Mouse (Mus musculus) lung, postnatal 0 days (tissue): ENCODE data around the gene Klk8. TPM values are rescaled to one million over a fixed set of nuclear protein-coding genes. Genes with fewer than 3 reads are reported as not detected.

ENCODE experiments used
- ATAC-seq: fragments of 200-750 bp; cut with Nextera tagmentation; 2 replicates; pipeline ENCODE4 v1.8.0; 2017; ENCODE audit warnings: moderate library complexity
- DNase-seq: peaks from one replicate; pipeline ENCODE4 v3.0.0-alpha.2; 2016; ENCODE audit warnings: low spot score
- H3K27ac ChIP-seq: fragments of 300-500 bp; sonication (generic); 2 replicates; pipeline ENCODE4 v1.5.1; 2014; ENCODE audit warnings: antibody characterized with exemption, mild to moderate bottlenecking, low read length, mixed read lengths
- H3K27me3 ChIP-seq: fragments of 300-500 bp; sonication (generic); replicated peaks from 2 replicates; pipeline ENCODE4 v1.6.1; 2014; ENCODE audit warnings: low read length, mixed read lengths; ENCODE audit not compliant: insufficient read depth
- H3K36me3 ChIP-seq: fragments of 300-500 bp; sonication (generic); 2 replicates; pipeline ENCODE4 v1.6.1; 2014; ENCODE audit warnings: low read length, mixed read lengths; ENCODE audit not compliant: insufficient read depth
- H3K4me1 ChIP-seq: fragments of 300-500 bp; sonication (generic); 2 replicates; pipeline ENCODE4 v1.6.1; 2014; ENCODE audit warnings: antibody characterized with exemption, low read depth, low read length, mixed read lengths; ENCODE audit not compliant: insufficient read depth
- H3K4me2 ChIP-seq: fragments of 300-500 bp; sonication (generic); replicated peaks from 2 replicates; pipeline ENCODE4 v1.6.1; 2014; ENCODE audit warnings: low read depth, mild to moderate bottlenecking, low read length, moderate library complexity, mixed read lengths
- H3K4me3 ChIP-seq: fragments of 300-500 bp; sonication (generic); 2 replicates; pipeline ENCODE4 v1.5.1; 2014; ENCODE audit warnings: low read depth, low read length
- H3K9ac ChIP-seq: fragments of 300-500 bp; sonication (generic); replicated peaks from 2 replicates; pipeline ENCODE4 v1.6.1; 2014; ENCODE audit warnings: low read depth, mild to moderate bottlenecking
- H3K9me3 ChIP-seq: fragments of 300-500 bp; sonication (generic); 2 replicates; pipeline ENCODE4 v1.6.1; 2016; ENCODE audit warnings: low read length, mixed read lengths
- CTCF ChIP-seq: IDR thresholded peaks from 2 replicates; pipeline ENCODE4 v1.5.1; 2016; ENCODE audit warnings: antibody characterized with exemption, mild to moderate bottlenecking
- EP300 ChIP-seq: IDR thresholded peaks from 2 replicates; pipeline ENCODE4 v1.6.1; 2016; ENCODE audit warnings: antibody characterized with exemption, mild to moderate bottlenecking, control low read depth
- WGBS: fragments of 180-500 bp; shearing (Covaris S2); extraction: QIAGEN DNeasy Blood & Tissue Kit; methylation state at CpG from one replicate; pipeline ENCODE4 v1.1.7; 2014; 5-methylcytosine and 5-hydroxymethylcytosine counted together
- polyA plus RNA-seq: library from polyadenylated mRNA; unstranded; fragments of >200 nt; fragmentation: Nextera tagmentation; extraction: Ambion mirVana; gene quantifications from 2 replicates; pipeline ENCODE4 v1.2.1, GENCODE M21; 2015

Klk8 gene
- polyA plus RNA-seq, 1 experiment from 2014 or later: 47.1 TPM

- peak; percentile 51 for TF ChIP-seq CTCF
- no peak for TF ChIP-seq EP300
- 81% methylated on average over 1 of the region's 1 CpGs for WGBS
- Histone ChIP-seq H3K27ac (no peak overlapping the region), H3K27me3 (no peaks in the 10 kb centered on the region), H3K4me3 (no peak overlapping the region), H3K4me1 (peaks cover 2% of the 10 kb centered on the region; the same call in 1 of the 2 replicates), H3K9me3 (no peaks in the 10 kb centered on the region), H3K36me3 (no peaks in the 10 kb centered on the region), H3K4me2 (no peak overlapping the region), H3K9ac (no peak overlapping the region)
- ATAC-seq: no peak
- peak; percentile 40 for DNase-seq
These were observed 12.1 kb upstream of the Klk8 start for GRCm38 (mm10) chr7:43785286-43785685.

DNA sequence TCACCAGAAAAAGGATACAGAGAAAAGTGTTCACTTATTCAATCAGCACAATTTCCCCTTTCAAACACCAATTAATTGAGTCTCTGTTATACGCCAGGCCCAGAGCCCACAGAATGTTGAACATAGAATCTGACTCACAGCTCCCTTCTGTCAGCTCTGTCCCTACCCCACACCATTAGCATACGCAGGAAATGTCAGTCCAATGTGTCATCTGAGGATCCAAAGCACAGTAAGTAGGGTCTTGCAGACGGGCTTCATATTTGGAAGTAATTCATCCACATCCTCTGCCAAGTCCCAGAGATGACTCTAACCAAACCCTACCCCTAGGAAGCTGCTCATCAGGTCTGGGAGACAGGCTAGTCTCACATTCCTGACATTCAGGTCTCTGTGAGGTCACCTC, 9.3 kb upstream of the Klk8 start:
- H3K36me3 ChIP-seq: no peaks in the 10 kb centered on the region
- H3K9me3 ChIP-seq: no peaks in the 10 kb centered on the region
- TF ChIP-seq EP300: no peak
- TF ChIP-seq CTCF: no peak
- H3K27ac ChIP-seq: no peak overlapping the region
- H3K4me1 ChIP-seq: no peaks in the 10 kb centered on the region
- 54% methylated on average over 3 of the region's 3 CpGs for WGBS
- DNase-seq (no peak), ATAC-seq (no peak)
- no peaks in the 10 kb centered on the region for H3K27me3 ChIP-seq
- H3K4me3 ChIP-seq: no peak overlapping the region
- H3K9ac ChIP-seq: no peak overlapping the region
- no peak overlapping the region for H3K4me2 ChIP-seq

DNA sequence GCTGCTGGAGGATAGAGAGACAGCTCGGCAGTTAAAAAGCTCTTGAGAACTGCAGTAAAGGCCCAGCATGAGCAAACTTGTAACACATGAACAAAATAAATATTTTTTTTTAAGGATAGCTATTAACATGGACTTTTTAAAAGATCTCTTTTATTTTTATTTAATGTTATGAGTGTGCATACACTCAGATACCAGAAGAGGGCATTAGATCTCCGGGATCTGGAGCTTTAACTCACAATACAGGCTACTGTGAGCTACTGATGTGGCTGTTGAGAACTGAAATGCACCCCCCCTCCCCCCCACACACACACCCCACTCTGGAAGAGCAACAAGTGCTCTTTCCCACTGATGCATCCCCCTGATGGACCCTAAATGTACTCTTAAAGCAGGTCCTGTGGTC, 8.1 kb upstream of the Klk8 start:
- Histone ChIP-seq H3K9me3 (no peaks in the 10 kb centered on the region), H3K36me3 (no peaks in the 10 kb centered on the region), H3K4me2 (no peak overlapping the region), H3K4me3 (no peak overlapping the region), H3K27ac (no peak overlapping the region), H3K9ac (no peak overlapping the region), H3K4me1 (no peaks in the 10 kb centered on the region), H3K27me3 (no peaks in the 10 kb centered on the region)
- ATAC-seq: no peak
- peak; percentile 28; the same call in 1 of the 2 replicates for TF ChIP-seq CTCF
- TF ChIP-seq EP300: no peak
- no peak for DNase-seq
- 41% methylated on average over 2 of the region's 2 CpGs for WGBS

DNA sequence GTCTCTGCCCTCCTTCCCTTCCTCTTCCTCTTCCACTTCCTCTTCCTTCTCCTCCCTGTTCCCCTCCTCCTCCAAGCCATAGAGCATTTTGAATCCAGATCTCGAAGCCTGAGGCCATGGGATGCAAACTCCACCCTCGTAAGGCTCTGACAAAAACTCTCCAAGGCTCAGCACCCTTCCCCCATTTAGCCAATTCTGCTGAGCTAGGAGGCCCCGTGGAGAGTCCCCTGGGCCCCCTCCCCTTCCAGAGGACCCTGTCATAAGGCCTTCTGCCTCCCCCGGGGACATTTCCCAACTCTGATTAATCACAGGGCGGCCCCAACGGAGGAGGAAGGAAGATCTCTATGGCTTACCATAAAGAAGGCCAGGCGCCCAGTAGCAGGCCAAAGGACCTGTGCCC, 5.8 kb upstream of the Klk8 start, which contains the start of gene Klk9:
Gene Klk9, plus strand, starts transcription at position 301 of the 400 bp plus-strand sequence.
- no peak for TF ChIP-seq CTCF
- no peaks in the 10 kb centered on the region for H3K9me3 ChIP-seq
- H3K27ac ChIP-seq: no peak within 1 kb of the TSS
- H3K9ac ChIP-seq: no peak within 1 kb of the TSS
- H3K4me3 ChIP-seq: no peak within 1 kb of the TSS
- DNase-seq: no peak
- H3K27me3 ChIP-seq: no peaks in the 10 kb centered on the region
- WGBS: 63% methylated on average over 6 of the region's 7 CpGs
- H3K4me2 ChIP-seq: no peak within 1 kb of the TSS
- ATAC-seq: no peak
- H3K4me1 ChIP-seq: peaks cover 2% of the 10 kb centered on the region; the same call in 1 of the 2 replicates
- no peaks in the 10 kb centered on the region for H3K36me3 ChIP-seq

- ATAC-seq: 0 out of 2 replicates have a peak, but pooled peaks have one; percentile 12
- Histone ChIP-seq H3K27ac (no peak overlapping the region), H3K36me3 (no peaks in the 10 kb centered on the region), H3K27me3 (no peaks in the 10 kb centered on the region), H3K9ac (no peak overlapping the region), H3K4me2 (peak overlapping the region; percentile 78), H3K9me3 (no peaks in the 10 kb centered on the region), H3K4me3 (peak overlapping the region; percentile 50), H3K4me1 (peaks cover 4% of the 10 kb centered on the region; the same call in 1 of the 2 replicates)
- peak; percentile 17 for DNase-seq
- WGBS: 8% methylated on average over 8 of the region's 8 CpGs
- TF ChIP-seq CTCF (no peak), EP300 (no peak)
These were observed 1.0 kb upstream of the Klk8 start for GRCm38 (mm10) chr7:43796355-43796754.

DNA sequence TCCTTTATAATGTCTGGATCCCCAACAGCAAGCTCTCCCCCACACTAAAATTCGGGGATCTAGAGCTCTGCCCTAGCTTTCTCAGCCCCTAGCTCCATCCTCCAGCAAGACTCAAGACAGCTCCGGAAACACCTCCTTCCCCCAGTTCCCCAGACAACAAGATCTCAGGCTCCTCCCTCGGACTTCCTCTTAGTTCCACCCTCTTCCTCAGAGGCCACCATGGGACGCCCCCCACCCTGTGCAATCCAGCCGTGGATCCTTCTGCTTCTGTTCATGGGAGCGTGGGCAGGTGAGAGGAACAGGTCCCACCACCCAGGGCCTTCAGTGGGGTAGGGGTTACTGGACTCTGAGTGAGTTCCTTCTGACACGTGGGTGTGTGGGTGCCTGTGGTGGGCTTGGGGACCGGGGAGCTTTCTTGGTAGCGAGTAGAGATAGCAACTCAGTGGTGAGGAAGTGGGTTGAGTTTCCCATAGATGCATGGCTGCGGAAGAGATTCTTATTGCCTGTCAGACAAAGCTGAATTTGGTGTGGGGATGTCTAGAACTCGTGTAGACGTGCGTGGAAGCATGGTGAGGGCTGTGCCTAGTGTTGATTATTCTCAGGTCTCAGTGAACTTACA, 576 bp downstream of the Klk8 start:
- DNase-seq: peak; percentile 24
- 31% methylated on average over 13 of the region's 13 CpGs for WGBS

More for the DNA sequence above, 576 bp downstream of the Klk8 start:
- peak overlapping the region; percentile 78 for H3K4me2 ChIP-seq
- peaks cover 4% of the 10 kb centered on the region; the same call in 1 of the 2 replicates for H3K4me1 ChIP-seq
- no peak overlapping the region for H3K27ac ChIP-seq
- peak overlapping the region; percentile 50 for H3K4me3 ChIP-seq
- no peaks in the 10 kb centered on the region for H3K36me3 ChIP-seq
- H3K27me3 ChIP-seq: no peaks in the 10 kb centered on the region
- ATAC-seq: peak; percentile 66
- TF ChIP-seq CTCF (no peak), EP300 (no peak)
- H3K9me3 ChIP-seq: no peaks in the 10 kb centered on the region
- no peak overlapping the region for H3K9ac ChIP-seq
